Mouse (Mus musculus) kidney, adult 2 months (tissue): ENCODE measurements around the gene Tcp10c. TPM values are rescaled to one million over a fixed set of nuclear protein-coding genes. Genes with fewer than 3 reads are reported as not detected.
"Not testable (repeated sequence)": the region's sequence is repeated elsewhere in the genome, so short reads cannot be mapped to it uniquely, and the experiment has no call there.

ENCODE experiments used
- DNase-seq: peaks from one replicate; pipeline ENCODE4 v3.0.0; 2021
- H3K27ac ChIP-seq: fragments of 200-500 bp; 2 replicates; pipeline ENCODE4 v1.5.1; 2012; ENCODE audit warnings: low read depth, low read length, control low read depth, inconsistent platforms; ENCODE audit not compliant: insufficient read depth
- H3K27me3 ChIP-seq: fragments of 200-500 bp; replicated peaks from 2 replicates; pipeline ENCODE4 v1.6.1; 2012; ENCODE audit warnings: mild to moderate bottlenecking, moderate library complexity, low read length, inconsistent platforms; ENCODE audit not compliant: control insufficient read depth, insufficient read depth
- H3K36me3 ChIP-seq: fragments of 200-500 bp; 2 replicates; pipeline ENCODE4 v1.6.1; 2012; ENCODE audit warnings: mild to moderate bottlenecking, moderate library complexity, low read length, inconsistent platforms; ENCODE audit not compliant: control insufficient read depth, insufficient read depth
- H3K4me1 ChIP-seq: fragments of 200-500 bp; 2 replicates; pipeline ENCODE4 v1.6.1; 2011; ENCODE audit warnings: low read length; ENCODE audit not compliant: control insufficient read depth, insufficient read depth
- H3K4me3 ChIP-seq: fragments of 200-500 bp; 2 replicates; pipeline ENCODE4 v1.5.1; 2011; ENCODE audit warnings: mild to moderate bottlenecking, low read depth, low read length, control low read depth; ENCODE audit not compliant: insufficient read depth
- WGBS: fragments of 180-500 bp; shearing (Covaris S2); methylation state at CpG from one replicate; pipeline ENCODE4 v1.1.7; 2018; 5-methylcytosine and 5-hydroxymethylcytosine counted together
- polyA plus RNA-seq: library from polyadenylated mRNA; depleted of rRNA; stranded (reverse); fragments of >200 nt; gene quantifications from 2 replicates; pipeline ENCODE4 v1.2.3, GENCODE M21; 2012; rRNA removed

Tcp10c gene
- polyA plus RNA-seq, 1 experiment, result 0.03 TPM

GRCm38 (mm10) chr17:13408257-13408633 is 53.9 kb downstream of the Tcp10c start:
- H3K36me3 ChIP-seq, H3K4me3 ChIP-seq, H3K4me1 ChIP-seq, H3K27ac ChIP-seq, DNase-seq, H3K27me3 ChIP-seq: not testable (repeated sequence)
- 90% methylated on average over 11 of the region's 11 CpGs for WGBS

- not testable (repeated sequence) for DNase-seq, H3K4me1 ChIP-seq, H3K27me3 ChIP-seq, H3K36me3 ChIP-seq, H3K4me3 ChIP-seq, H3K27ac ChIP-seq
- 90% methylated on average over 11 of the region's 12 CpGs for WGBS
These were observed 66.7 kb downstream of the Tcp10c start for GRCm38 (mm10) chr17:13421022-13421591.

- 87% methylated on average over 5 of the region's 5 CpGs for whole genome bisulfite sequencing
These were observed 68.3 kb downstream of the Tcp10c start for GRCm38 (mm10) chr17:13422638-13423037.

DNA sequence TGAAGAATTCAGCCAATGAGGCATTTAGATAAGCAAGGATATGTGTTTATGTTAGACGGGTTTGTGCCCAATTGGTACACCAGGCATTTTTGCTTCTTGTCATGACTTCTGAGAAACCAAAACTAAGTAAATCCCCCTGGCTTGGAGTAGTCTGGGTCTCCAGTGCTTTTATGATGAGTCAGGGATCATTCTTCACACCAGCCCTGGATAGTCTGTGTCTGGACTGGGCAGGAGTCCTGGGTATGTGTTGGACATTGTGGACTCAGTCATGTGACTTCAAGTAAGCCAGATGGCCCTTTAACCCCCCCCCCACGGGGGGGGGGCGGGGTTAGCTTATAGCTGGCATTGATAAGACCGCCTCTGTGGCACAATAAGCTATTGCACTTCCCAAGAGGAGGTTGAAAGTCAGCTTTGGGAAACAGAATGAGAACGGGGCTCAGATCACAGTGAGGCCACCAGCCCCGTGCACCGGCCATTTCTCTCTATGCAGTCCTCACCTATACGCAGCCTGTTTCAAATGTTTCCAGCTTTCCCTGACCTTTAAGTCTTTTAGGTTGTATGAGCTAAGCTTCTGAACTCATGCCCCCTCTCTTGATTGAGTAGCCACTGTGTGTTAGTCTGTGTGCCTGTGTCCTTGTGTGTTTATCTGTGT is 69.1 kb downstream of the Tcp10c start:
- H3K4me1 ChIP-seq, H3K36me3 ChIP-seq, H3K27me3 ChIP-seq, H3K4me3 ChIP-seq, DNase-seq, H3K27ac ChIP-seq: not testable (repeated sequence)
- 64% methylated on average over 8 of the region's 8 CpGs for WGBS

More at GRCm38 (mm10) chr17:13422638-13423037, 68.3 kb downstream of the Tcp10c start:
- H3K36me3 ChIP-seq, H3K4me3 ChIP-seq, H3K4me1 ChIP-seq, DNase-seq, H3K27me3 ChIP-seq, H3K27ac ChIP-seq: not testable (repeated sequence)

- H3K27ac ChIP-seq, H3K4me1 ChIP-seq, DNase-seq, H3K27me3 ChIP-seq, H3K4me3 ChIP-seq, H3K36me3 ChIP-seq: not testable (repeated sequence)
- 88% methylated on average over 6 of the region's 6 CpGs for WGBS
These were observed 69.9 kb downstream of the Tcp10c start for GRCm38 (mm10) chr17:13424321-13424720.

- 77% methylated on average over 2 of the region's 5 CpGs for WGBS
These were observed 71.3 kb downstream of the Tcp10c start for GRCm38 (mm10) chr17:13425694-13426093.

GRCm38 (mm10) chr17:13426508-13426907 is 72.1 kb downstream of the Tcp10c start:
- not testable (repeated sequence) for DNase-seq, H3K36me3 ChIP-seq, H3K27ac ChIP-seq, H3K4me3 ChIP-seq, H3K27me3 ChIP-seq, H3K4me1 ChIP-seq
- WGBS, result 89% methylated on average over 4 of the region's 6 CpGs

More at GRCm38 (mm10) chr17:13425694-13426093, 71.3 kb downstream of the Tcp10c start:
- not testable (repeated sequence) for H3K36me3 ChIP-seq, H3K27ac ChIP-seq, H3K4me3 ChIP-seq, DNase-seq, H3K4me1 ChIP-seq, H3K27me3 ChIP-seq

Other genes with a start within 250 kb of the Tcp10c start
- 0.04 TPM in 1 of 2 replicates, not detected in the other for gene Unc93a, start 222.8 kb upstream of the Tcp10c start, polyA plus RNA-seq
- gene Smok2a, start 133.4 kb upstream of the Tcp10c start, polyA plus RNA-seq, result not detected in 2 replicates
- not detected in 2 replicates for gene Smok2b, start 124.3 kb upstream of the Tcp10c start, polyA plus RNA-seq